Comparison of ENCODE assay signal across 21 mouse cellular contexts in the genomic region with DNA sequence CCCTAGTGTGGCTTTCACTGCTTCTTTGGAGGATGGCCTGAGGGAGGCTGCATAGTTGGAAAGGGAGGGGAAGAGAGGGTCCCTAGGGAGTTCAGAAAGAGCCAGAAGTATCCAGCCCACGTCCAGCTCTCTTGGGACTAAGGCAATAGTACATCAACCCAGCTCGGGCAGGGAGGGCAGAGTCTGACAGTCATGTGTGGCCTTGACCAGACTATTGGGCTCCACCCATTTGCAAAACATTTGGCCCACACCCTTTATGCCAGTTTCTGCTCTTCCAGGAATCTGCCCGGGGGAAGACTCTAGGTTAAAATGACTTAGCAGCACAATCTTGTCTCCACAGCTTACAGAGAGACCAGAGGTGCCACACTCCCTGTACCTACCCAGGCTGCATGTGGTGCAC. TPM values are rescaled to one million over a fixed set of nuclear protein-coding genes. Genes with fewer than 3 reads are reported as not detected.
DNase-seq lines count a peak whose midpoint lies in the region; ATAC-seq and TF ChIP-seq lines count a peak whose summit lies in the region.
"Had no signal": no experiment of that assay in that cellular context is flagged by ENCODE, and none has a peak within 500 bp of the region (broad histone marks: within the 10 kb centered on the region; RNA-seq: fewer than 3 reads in every experiment).

No protein-coding gene starts in this region.

- H3K9me3 ChIP-seq in kidney, embryonic 16.5 days (ENCODE audit: low read length), result no peaks in the 10 kb centered on the region
- H3K9me3 ChIP-seq: heart, embryonic 12.5 days; hindbrain, embryonic 15.5 days; limb, embryonic 10.5 days; liver, embryonic 13.5 days; midbrain, embryonic 10.5 days; neural tube, embryonic 12.5 days had no signal

- peak; percentile 65 for DNase-seq in kidney, adult 2 months
- DNase-seq in 3134 (ENCODE audit: extremely low read depth, insufficient read length, low spot score) (peak; percentile 50), NIH3T3 (ENCODE audit: low read depth) (peak; percentile 34)
- DNase-seq in adrenal gland, postnatal 25 days, result peak; percentile 44
- DNase-seq in left cerebral cortex, postnatal 4 days, result no peak
- no peak for DNase-seq in frontal cortex, postnatal 25 days (ENCODE audit: low spot score in 2 of 2)
- DNase-seq: cerebellum, adult 11-12 months; gastrocnemius, adult 2 months; kidney, adult 8-10 months; liver, embryonic 13.5 days; lung, postnatal 10 days; thymus, postnatal 25 days had no signal

- H3K4me3 ChIP-seq in kidney, adult 2 months (ENCODE audit: insufficient read depth, low read depth, low read length), result no peak overlapping the region
- H3K4me3 ChIP-seq in kidney, embryonic 16.5 days (ENCODE audit: low read length), result no peak overlapping the region
- H3K4me3 ChIP-seq: erythroblast, embryonic 14.5 days; gastrocnemius, adult 2 months; heart, embryonic 12.5 days; hindbrain, embryonic 15.5 days; limb, embryonic 10.5 days; liver, embryonic 13.5 days; midbrain, embryonic 10.5 days; neural tube, embryonic 12.5 days had no signal

- TF ChIP-seq POLR2A in kidney, adult 2 months (IDR thresholded peaks at IDR 0.05; ENCODE audit: low read depth, low read length), result no peak

- no peak overlapping the region for H3K4me2 ChIP-seq in kidney, embryonic 16.5 days (replicated peaks; ENCODE audit: low read depth, low read length)
- H3K4me2 ChIP-seq: heart, embryonic 12.5 days; hindbrain, embryonic 15.5 days; liver, embryonic 13.5 days; neural tube, embryonic 12.5 days had no signal

- no peak overlapping the region for H3K27ac ChIP-seq in kidney, adult 2 months (ENCODE audit: insufficient read depth, low read depth, low read length)
- H3K27ac ChIP-seq in kidney, embryonic 16.5 days (ENCODE audit: low read length), result no peak overlapping the region
- H3K27ac ChIP-seq: gastrocnemius, adult 2 months; hindbrain, embryonic 15.5 days; limb, embryonic 10.5 days; liver, embryonic 13.5 days; midbrain, embryonic 10.5 days; neural tube, embryonic 12.5 days had no signal

- ATAC-seq in kidney, embryonic 16.5 days (ENCODE audit: low FRiP score, low TSS enrichment), result no peak
- ATAC-seq: forebrain, embryonic 16.5 days had no signal

- H3K36me3 ChIP-seq in kidney, adult 2 months (ENCODE audit: control insufficient read depth, insufficient read depth, low read length), result peaks cover 4% of the 10 kb centered on the region
- H3K36me3 ChIP-seq in kidney, embryonic 16.5 days (ENCODE audit: insufficient read depth, low read length), result no peaks in the 10 kb centered on the region
- H3K36me3 ChIP-seq: heart, embryonic 12.5 days; hindbrain, embryonic 15.5 days; limb, embryonic 10.5 days; liver, embryonic 13.5 days; midbrain, embryonic 10.5 days; neural tube, embryonic 12.5 days had no signal

- intact Hi-C loops in left cerebral cortex, postnatal 4 days (cut with DNase I), result no loop called here

- H3K27me3 ChIP-seq in kidney, adult 2 months (replicated peaks; ENCODE audit: control insufficient read depth, insufficient read depth, low read length), result no peaks in the 10 kb centered on the region
- H3K27me3 ChIP-seq in kidney, embryonic 16.5 days (ENCODE audit: insufficient read depth, low read length), result no peaks in the 10 kb centered on the region
- H3K27me3 ChIP-seq: heart, embryonic 12.5 days; hindbrain, embryonic 15.5 days; liver, embryonic 13.5 days had no signal

- H3K4me1 ChIP-seq in kidney, adult 2 months (ENCODE audit: control insufficient read depth, insufficient read depth, low read length), result no peaks in the 10 kb centered on the region
- no peaks in the 10 kb centered on the region for H3K4me1 ChIP-seq in kidney, embryonic 16.5 days (ENCODE audit: insufficient read depth, low read length)
- H3K4me1 ChIP-seq: hindbrain, embryonic 15.5 days; limb, embryonic 10.5 days; liver, embryonic 13.5 days; neural tube, embryonic 12.5 days had no signal

- 32% methylated on average over 3 of the region's 3 CpGs for WGBS in kidney, adult 2 months
- 58% methylated on average over 3 of the region's 3 CpGs for WGBS in kidney, embryonic 16.5 days

- no peak for TF ChIP-seq CTCF in kidney, adult 2 months (conservative IDR thresholded peaks at IDR 0.05; ENCODE audit: insufficient read depth, insufficient read length, low read depth, low read length)

- no peak overlapping the region for H3K9ac ChIP-seq in kidney, embryonic 16.5 days (replicated peaks; ENCODE audit: low read length)
- H3K9ac ChIP-seq: heart, embryonic 12.5 days; hindbrain, embryonic 15.5 days; liver, embryonic 13.5 days; neural tube, embryonic 12.5 days had no signal

RNA-seq across cellular contexts. Expression of gene Sh3tc1, which starts 29.3 kb away (rescaled TPM):
- 35.1 and 40.1 TPM in 2 replicates for polyA plus RNA-seq in kidney, adult 2 months (2012; rRNA removed)
- 25.2 and 27.6 TPM in 2 replicates for polyA plus RNA-seq in kidney, embryonic 16.5 days (2015; fragmentation: Nextera tagmentation; extraction: Ambion mirVana)
- total RNA-seq in adrenal gland, postnatal 25 days (2021), result 10.6 and 13.9 TPM in 2 replicates
- 1 to 10 TPM; 2.2 to 2.3 TPM for total RNA-seq in left cerebral cortex, postnatal 4 days (2021)

RNA-seq across cellular contexts. Expression of gene Htra3, which starts 30.9 kb away (rescaled TPM):
- polyA plus RNA-seq in kidney, adult 2 months (2012; rRNA removed), result 9.8 and 12.4 TPM in 2 replicates
- 16.9 and 18.4 TPM in 2 replicates for polyA plus RNA-seq in kidney, embryonic 16.5 days (2015; fragmentation: Nextera tagmentation; extraction: Ambion mirVana)
- total RNA-seq in adrenal gland, postnatal 25 days (2021), result 35.5 and 44.3 TPM in 2 replicates
- 10 to 100 TPM; 14.9 to 17.1 TPM for total RNA-seq in left cerebral cortex, postnatal 4 days (2021)
- total RNA-seq: granulocyte monocyte progenitor cell, adult 5-6 weeks had no signal
- polyA plus RNA-seq: erythroblast, embryonic 14.5 days had no signal

RNA-seq across cellular contexts. Expression of gene Ablim2, which starts 47.2 kb away (rescaled TPM):
- 5.8 and 7.5 TPM in 2 replicates for polyA plus RNA-seq in kidney, adult 2 months (2012; rRNA removed)
- polyA plus RNA-seq in kidney, embryonic 16.5 days (2015; fragmentation: Nextera tagmentation; extraction: Ambion mirVana), result 2.8 and 3.0 TPM in 2 replicates
- total RNA-seq in adrenal gland, postnatal 25 days (2021), result 6.0 and 7.8 TPM in 2 replicates
- 10 to 100 TPM; 48.5 to 53.3 TPM for total RNA-seq in left cerebral cortex, postnatal 4 days (2021)
- polyA plus RNA-seq: erythroblast, embryonic 14.5 days had no signal

Comparison
In these comparisons a context has a peak if more than half of its experiments do, and no peak if none do; other contexts are left out.
1. DNase-seq: peak in kidney, adult 2 months (single experiment), 3134 (single experiment), NIH3T3 (single experiment) and adrenal gland, postnatal 25 days (single experiment); none in left cerebral cortex, postnatal 4 days (single experiment) and frontal cortex, postnatal 25 days (0 of 2).